Mouse (Mus musculus): ENCODE measurements at regions not wholly inside any gene's neighbourhood (a gene's known extent, or its start where the extent isn't known, plus 50 kb on each side); places are given as distances from the start of the nearest gene placed in this dataset.

DNA sequence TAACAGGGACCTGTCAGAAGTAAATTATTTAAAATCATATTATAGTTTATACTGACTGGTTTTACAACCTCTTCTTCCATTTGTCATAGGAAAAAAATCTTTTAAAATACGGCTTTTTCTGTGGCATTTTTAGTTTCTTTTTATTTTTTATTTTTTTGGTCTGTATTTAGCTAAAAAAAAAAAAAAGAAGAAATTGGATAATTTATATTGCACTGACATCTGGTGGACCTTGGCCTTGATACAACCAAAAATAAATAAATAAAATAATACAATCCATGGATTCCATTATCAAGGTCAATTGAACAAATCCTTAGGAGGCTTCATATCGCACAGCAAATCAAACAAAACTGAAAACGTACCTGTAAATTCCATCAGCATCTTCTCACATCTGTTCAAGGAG is 1352.5 kb downstream of the Zpld1 start:
- Histone ChIP-seq H3K36me3 (ENCODE audit: control insufficient read depth, insufficient read depth) (no peaks in the 10 kb centered on the region), H3K79me2 (ENCODE audit: control insufficient read depth, insufficient read depth) (no peaks in the 10 kb centered on the region), H3ac (ENCODE audit: control insufficient read depth, insufficient read length) (no peak overlapping the region), H3K4me2 (ENCODE audit: low read depth) (no peak overlapping the region), H3K27me3 (ENCODE audit: control insufficient read depth, insufficient read depth, insufficient read length) (no peaks in the 10 kb centered on the region), H3K4me3 (no peak overlapping the region)
- TF ChIP-seq POLR2AphosphoS2 (IDR thresholded peaks at IDR 0.05; ENCODE audit: insufficient read length, low read depth) (no peak), TCF12 (IDR thresholded peaks at IDR 0.05; ENCODE audit: insufficient read depth, poor library complexity, severe bottlenecking) (no peak), MYOG (IDR thresholded peaks at IDR 0.05; ENCODE audit: control insufficient read depth in 1 of 3, insufficient read depth in 1 of 3, insufficient read length in 2 of 3, low read depth in 2 of 3) (no peak), CEBPB (IDR thresholded peaks at IDR 0.05; ENCODE audit: insufficient read depth, poor library complexity, severe bottlenecking) (no peak), E2F4 (IDR thresholded peaks at IDR 0.05; ENCODE audit: insufficient read depth) (no peak), TCF3 (IDR thresholded peaks at IDR 0.05; ENCODE audit: insufficient read length, low read depth) (no peak), MAX (IDR thresholded peaks at IDR 0.05; ENCODE audit: low read depth) (no peak), SRF (IDR thresholded peaks at IDR 0.05; ENCODE audit: control insufficient read depth, insufficient read length, low read depth) (no peak), USF1 (IDR thresholded peaks at IDR 0.05; ENCODE audit: low read depth) (no peak), REST (IDR thresholded peaks at IDR 0.05; ENCODE audit: insufficient read depth, insufficient read length) (no peak), POLR2A (IDR thresholded peaks at IDR 0.05; ENCODE audit: insufficient read length, low read depth) (no peak), MYOD1 (IDR thresholded peaks at IDR 0.05; ENCODE audit: control insufficient read depth in 1 of 3, insufficient read length in 2 of 3, low read depth in 2 of 3) (no peak)

DNA sequence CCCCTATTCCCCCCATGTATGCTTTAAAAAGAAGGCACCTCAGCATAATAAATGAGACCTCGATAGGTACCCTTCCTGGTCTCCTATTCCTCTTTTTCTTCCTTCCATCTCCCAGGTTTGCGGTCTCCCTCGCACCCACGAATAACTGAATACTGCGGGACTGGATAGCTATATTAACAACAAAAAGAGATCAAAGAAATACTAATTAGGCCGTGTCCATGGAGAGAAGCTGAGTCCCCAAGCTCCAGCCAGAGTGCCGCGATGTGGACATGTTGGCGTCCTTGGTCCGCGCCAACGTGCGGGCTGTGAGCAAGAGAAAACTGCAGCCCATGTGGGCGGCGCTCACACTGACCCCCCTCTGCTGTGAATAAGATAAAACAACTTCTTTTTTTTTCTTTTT is 1382.0 kb downstream of the Zpld1 start:
- Histone ChIP-seq H3K27me3 (ENCODE audit: control insufficient read depth, insufficient read depth, insufficient read length) (no peaks in the 10 kb centered on the region), H3K79me2 (ENCODE audit: control insufficient read depth, insufficient read depth) (no peaks in the 10 kb centered on the region), H3K4me2 (ENCODE audit: low read depth) (no peak overlapping the region), H3ac (ENCODE audit: control insufficient read depth, insufficient read length) (no peak overlapping the region), H3K4me3 (no peak overlapping the region), H3K36me3 (ENCODE audit: control insufficient read depth, insufficient read depth) (no peaks in the 10 kb centered on the region)
- TF ChIP-seq POLR2AphosphoS2 (IDR thresholded peaks at IDR 0.05; ENCODE audit: insufficient read length, low read depth) (no peak), E2F4 (IDR thresholded peaks at IDR 0.05; ENCODE audit: insufficient read depth) (no peak), SRF (IDR thresholded peaks at IDR 0.05; ENCODE audit: control insufficient read depth, insufficient read length, low read depth) (no peak), USF1 (IDR thresholded peaks at IDR 0.05; ENCODE audit: low read depth) (no peak), MAX (IDR thresholded peaks at IDR 0.05; ENCODE audit: low read depth) (no peak)

DNA sequence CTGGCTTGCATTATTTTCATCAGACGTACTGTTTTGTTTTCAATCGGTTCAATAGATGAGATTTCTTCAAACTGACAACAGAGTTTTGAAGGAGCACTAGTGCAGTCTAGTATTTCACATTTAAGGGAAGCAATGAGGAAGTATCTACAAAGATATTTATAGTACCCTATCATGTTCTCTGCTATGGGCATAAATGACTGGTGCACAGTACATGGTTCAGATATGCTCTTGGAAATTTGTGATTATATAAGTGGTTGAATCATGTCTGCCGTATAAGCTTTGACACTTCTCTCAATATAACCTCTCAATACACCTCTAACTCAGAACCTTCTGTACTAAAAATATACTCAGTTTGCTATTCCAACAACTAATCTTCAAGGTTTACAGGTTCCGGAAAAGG is 1390.7 kb downstream of the Zpld1 start:
- Histone ChIP-seq H3K79me2 (ENCODE audit: control insufficient read depth, insufficient read depth) (no peaks in the 10 kb centered on the region), H3K4me3 (no peak overlapping the region), H3K4me2 (ENCODE audit: low read depth) (no peak overlapping the region), H3K36me3 (ENCODE audit: control insufficient read depth, insufficient read depth) (no peaks in the 10 kb centered on the region), H3K27me3 (ENCODE audit: control insufficient read depth, insufficient read depth, insufficient read length) (no peaks in the 10 kb centered on the region), H3ac (ENCODE audit: control insufficient read depth, insufficient read length) (no peak overlapping the region)
- TF ChIP-seq TCF3 (IDR thresholded peaks at IDR 0.05; ENCODE audit: insufficient read length, low read depth) (no peak), POLR2A (IDR thresholded peaks at IDR 0.05; ENCODE audit: insufficient read length, low read depth) (no peak), USF1 (IDR thresholded peaks at IDR 0.05; ENCODE audit: low read depth) (no peak), MYOD1 (IDR thresholded peaks at IDR 0.05; ENCODE audit: control insufficient read depth in 1 of 3, insufficient read length in 2 of 3, low read depth in 2 of 3) (no peak), POLR2AphosphoS2 (IDR thresholded peaks at IDR 0.05; ENCODE audit: insufficient read length, low read depth) (no peak), REST (IDR thresholded peaks at IDR 0.05; ENCODE audit: insufficient read depth, insufficient read length) (no peak), TCF12 (IDR thresholded peaks at IDR 0.05; ENCODE audit: insufficient read depth, poor library complexity, severe bottlenecking) (no peak), E2F4 (IDR thresholded peaks at IDR 0.05; ENCODE audit: insufficient read depth) (no peak), MAX (IDR thresholded peaks at IDR 0.05; ENCODE audit: low read depth) (no peak), CEBPB (IDR thresholded peaks at IDR 0.05; ENCODE audit: insufficient read depth, poor library complexity, severe bottlenecking) (no peak), MYOG (IDR thresholded peaks at IDR 0.05; ENCODE audit: control insufficient read depth in 1 of 3, insufficient read depth in 1 of 3, insufficient read length in 2 of 3, low read depth in 2 of 3) (no peak), SRF (IDR thresholded peaks at IDR 0.05; ENCODE audit: control insufficient read depth, insufficient read length, low read depth) (no peak)

DNA sequence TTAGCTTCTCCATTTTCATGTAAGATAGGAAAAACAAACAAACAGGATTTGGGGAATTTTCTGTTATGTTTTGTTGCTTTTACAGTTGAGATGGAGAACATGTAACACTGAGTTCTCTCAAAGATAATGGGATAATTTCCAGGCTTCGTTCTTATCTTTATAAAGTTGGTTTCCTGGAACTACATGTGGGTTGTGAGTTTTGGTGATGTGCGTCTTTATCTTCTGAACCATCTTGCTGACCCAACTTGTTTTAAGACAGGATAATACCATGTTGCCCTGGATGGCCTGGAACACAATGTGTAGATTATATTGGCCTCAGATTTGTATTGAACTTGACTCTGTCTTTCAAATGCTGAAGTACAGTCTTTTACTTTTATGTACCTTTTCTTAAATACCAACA is 1394.0 kb downstream of the Zpld1 start:
- Histone ChIP-seq H3ac (ENCODE audit: control insufficient read depth, insufficient read length) (no peak overlapping the region), H3K79me2 (ENCODE audit: control insufficient read depth, insufficient read depth) (no peaks in the 10 kb centered on the region), H3K36me3 (ENCODE audit: control insufficient read depth, insufficient read depth) (no peaks in the 10 kb centered on the region), H3K4me2 (ENCODE audit: low read depth) (no peak overlapping the region), H3K27me3 (ENCODE audit: control insufficient read depth, insufficient read depth, insufficient read length) (no peaks in the 10 kb centered on the region), H3K4me3 (no peak overlapping the region)
- TF ChIP-seq TCF12 (IDR thresholded peaks at IDR 0.05; ENCODE audit: insufficient read depth, poor library complexity, severe bottlenecking) (no peak), REST (IDR thresholded peaks at IDR 0.05; ENCODE audit: insufficient read depth, insufficient read length) (no peak), TCF3 (IDR thresholded peaks at IDR 0.05; ENCODE audit: insufficient read length, low read depth) (no peak), CEBPB (IDR thresholded peaks at IDR 0.05; ENCODE audit: insufficient read depth, poor library complexity, severe bottlenecking) (no peak), POLR2AphosphoS2 (IDR thresholded peaks at IDR 0.05; ENCODE audit: insufficient read length, low read depth) (no peak)

DNA sequence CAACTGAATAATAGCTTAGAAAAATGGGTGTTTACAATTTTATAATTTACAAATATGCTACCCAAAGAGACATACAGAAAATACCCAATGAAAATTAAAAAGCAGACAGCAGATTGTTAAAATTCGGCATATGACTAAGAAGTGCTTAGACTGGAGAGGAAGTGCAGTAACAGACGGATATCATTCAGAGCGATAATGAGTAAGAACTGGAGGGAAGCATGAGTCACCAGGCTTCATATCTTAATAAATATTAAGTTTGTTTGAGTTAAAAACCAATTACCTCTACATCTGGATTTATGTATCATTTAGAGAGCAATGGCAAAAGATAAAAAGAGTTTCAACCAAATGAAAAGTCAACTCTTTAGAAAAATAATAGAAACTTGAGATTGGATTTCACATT is 1413.5 kb upstream of the Alcam start:
- H3K36me3 ChIP-seq (ENCODE audit: control insufficient read depth, insufficient read depth) = no peaks in the 10 kb centered on the region
- H3K79me2 ChIP-seq (ENCODE audit: control insufficient read depth, insufficient read depth) = no peaks in the 10 kb centered on the region
- TF ChIP-seq USF1 (IDR thresholded peaks at IDR 0.05; ENCODE audit: low read depth) (no peak), MAX (IDR thresholded peaks at IDR 0.05; ENCODE audit: low read depth) (no peak), E2F4 (IDR thresholded peaks at IDR 0.05; ENCODE audit: insufficient read depth) (no peak), CEBPB (IDR thresholded peaks at IDR 0.05; ENCODE audit: insufficient read depth, poor library complexity, severe bottlenecking) (no peak), POLR2A (IDR thresholded peaks at IDR 0.05; ENCODE audit: insufficient read length, low read depth) (no peak), TCF3 (IDR thresholded peaks at IDR 0.05; ENCODE audit: insufficient read length, low read depth) (no peak), MYOG (IDR thresholded peaks at IDR 0.05; ENCODE audit: control insufficient read depth in 1 of 3, insufficient read depth in 1 of 3, insufficient read length in 2 of 3, low read depth in 2 of 3) (no peak), MYOD1 (IDR thresholded peaks at IDR 0.05; ENCODE audit: control insufficient read depth in 1 of 3, insufficient read length in 2 of 3, low read depth in 2 of 3) (no peak), REST (IDR thresholded peaks at IDR 0.05; ENCODE audit: insufficient read depth, insufficient read length) (no peak), SRF (IDR thresholded peaks at IDR 0.05; ENCODE audit: control insufficient read depth, insufficient read length, low read depth) (no peak), TCF12 (IDR thresholded peaks at IDR 0.05; ENCODE audit: insufficient read depth, poor library complexity, severe bottlenecking) (no peak), POLR2AphosphoS2 (IDR thresholded peaks at IDR 0.05; ENCODE audit: insufficient read length, low read depth) (no peak)
- no peak overlapping the region for H3ac ChIP-seq (ENCODE audit: control insufficient read depth, insufficient read length)
- H3K4me3 ChIP-seq = no peak overlapping the region
- no peaks in the 10 kb centered on the region for H3K27me3 ChIP-seq (ENCODE audit: control insufficient read depth, insufficient read depth, insufficient read length)
- no peak overlapping the region for H3K4me2 ChIP-seq (ENCODE audit: low read depth)

All from myocyte (in vitro differentiated cells).